Mouse (Mus musculus): ENCODE results near the gene Gosr2. TPM values are rescaled to one million over a fixed set of nuclear protein-coding genes. Genes with fewer than 3 reads are reported as not detected.

Gene Gosr2
- 10 to 100 TPM; 34.7 to 34.9 TPM for total RNA-seq (2021)

DNA sequence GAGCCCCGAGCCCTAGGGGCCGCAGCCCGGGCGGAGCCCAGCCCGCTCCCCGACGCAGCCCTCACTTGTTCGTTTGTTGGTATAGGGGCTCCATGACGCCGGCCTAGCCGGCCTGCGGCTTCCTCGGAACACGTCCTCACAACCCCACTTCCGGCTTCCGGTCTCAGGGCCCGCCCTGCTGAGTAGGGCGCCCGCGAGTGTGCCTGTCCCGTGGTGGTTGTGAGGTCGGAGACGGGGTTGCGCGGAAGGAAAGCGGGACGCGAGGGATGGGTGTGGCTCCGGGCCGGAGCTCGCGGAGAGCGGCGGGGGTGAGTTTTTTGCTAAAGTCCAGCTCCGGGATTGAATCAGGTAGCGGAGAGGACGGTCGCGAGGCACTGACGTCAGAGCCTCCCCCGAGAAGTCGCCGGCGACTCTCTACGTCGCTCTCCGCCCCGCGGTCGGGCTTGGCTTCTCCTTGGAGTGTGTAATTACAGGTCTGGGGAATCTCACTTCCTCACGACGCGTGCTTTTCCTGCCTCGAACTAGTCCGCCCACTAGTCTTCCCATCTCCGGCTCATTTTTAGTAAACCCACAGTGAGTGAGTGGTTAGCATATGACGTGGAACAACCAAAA, at the start of gene Gosr2:
TSS of gene Gosr2 (minus strand) at position 334 of the 612 bp plus-strand sequence.
- intact Hi-C loops (cut with DNase I): no loop called here
- peak; percentile 89 to 94 for DNase-seq

- intact Hi-C loops (cut with DNase I): no loop called here
- no peak for DNase-seq
These were observed 37.5 kb upstream of the Gosr2 start for GRCm38 (mm10) chr11:103735046-103735781.

DNA sequence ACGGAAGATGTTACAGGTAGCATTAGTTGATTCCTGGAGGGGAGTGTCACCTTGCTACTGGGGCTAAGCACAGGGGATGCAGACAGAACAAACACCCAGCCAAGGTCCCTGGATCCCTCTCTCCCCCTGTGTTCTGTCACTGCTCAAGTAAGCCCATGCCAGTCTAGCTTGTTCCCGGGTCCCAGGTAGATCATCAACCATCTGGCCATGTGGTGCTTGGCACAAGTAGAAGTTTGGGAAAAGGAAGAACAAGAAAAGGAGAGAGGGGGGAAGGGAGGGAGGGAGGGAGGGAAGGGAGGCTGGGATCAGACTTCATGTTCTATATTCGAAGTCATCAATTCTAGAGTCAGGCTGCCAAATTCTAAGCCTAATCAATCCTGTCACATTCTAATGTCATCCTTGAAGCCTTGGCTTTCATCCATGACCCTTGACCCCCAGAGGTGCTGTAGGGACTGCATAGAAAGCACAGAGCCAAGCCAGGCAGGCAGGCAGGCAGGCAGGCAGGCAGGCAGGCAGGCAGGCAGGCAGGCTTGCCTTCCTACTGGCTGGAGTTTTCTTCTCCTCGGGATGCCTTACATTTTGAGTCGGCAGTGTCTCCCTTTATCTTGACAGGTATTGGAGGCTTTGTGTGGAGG, 36.8 kb upstream of the Gosr2 start:
- intact Hi-C loops (cut with DNase I): no loop called here
- DNase-seq: no peak

GRCm38 (mm10) chr11:103733961-103734360, 36.3 kb upstream of the Gosr2 start:
- DNase-seq: no peak
- intact Hi-C loops (cut with DNase I): no loop called here

DNA sequence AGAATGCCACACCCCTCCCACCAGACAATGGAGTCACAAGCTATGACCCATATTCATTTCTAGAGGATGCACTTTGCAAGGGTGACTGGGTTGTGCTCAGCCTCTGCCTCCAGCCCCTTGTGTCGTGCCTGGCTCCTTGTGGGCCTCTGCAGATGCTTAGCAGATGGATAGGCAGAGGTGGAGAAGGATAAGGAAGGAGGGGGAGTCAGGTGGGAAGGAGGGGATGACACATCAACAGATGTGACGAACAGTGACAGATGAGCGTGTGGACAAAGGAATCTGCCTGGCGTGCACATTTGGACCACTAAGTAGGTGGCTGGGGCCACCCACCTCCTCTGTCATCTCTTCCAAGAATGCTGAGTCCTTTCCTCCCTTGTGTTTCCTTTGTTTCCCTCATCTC, 35.4 kb upstream of the Gosr2 start:
- no peak for DNase-seq
- intact Hi-C loops (cut with DNase I): no loop called here

DNA sequence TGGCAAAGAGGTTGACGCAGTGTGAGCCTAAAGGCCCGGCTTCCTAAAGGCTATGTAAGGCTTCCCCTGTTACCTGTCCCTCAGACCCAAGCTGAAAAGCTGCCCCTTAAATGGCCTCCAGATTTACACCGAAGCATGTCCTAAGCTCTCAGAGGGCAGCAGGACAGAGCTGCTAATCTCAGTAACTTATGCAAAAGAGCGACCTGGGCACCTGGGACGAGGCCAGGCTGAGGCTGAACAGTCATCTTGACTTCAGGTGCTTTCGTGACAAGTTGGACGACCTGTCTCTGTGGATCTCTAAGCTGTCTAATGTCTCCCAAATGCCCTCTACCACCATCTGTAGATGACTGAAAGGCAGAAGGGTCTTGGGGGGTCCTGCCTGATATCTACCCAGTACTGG, 34.6 kb upstream of the Gosr2 start:
- intact Hi-C loops (cut with DNase I): no loop called here
- DNase-seq: no peak

DNA sequence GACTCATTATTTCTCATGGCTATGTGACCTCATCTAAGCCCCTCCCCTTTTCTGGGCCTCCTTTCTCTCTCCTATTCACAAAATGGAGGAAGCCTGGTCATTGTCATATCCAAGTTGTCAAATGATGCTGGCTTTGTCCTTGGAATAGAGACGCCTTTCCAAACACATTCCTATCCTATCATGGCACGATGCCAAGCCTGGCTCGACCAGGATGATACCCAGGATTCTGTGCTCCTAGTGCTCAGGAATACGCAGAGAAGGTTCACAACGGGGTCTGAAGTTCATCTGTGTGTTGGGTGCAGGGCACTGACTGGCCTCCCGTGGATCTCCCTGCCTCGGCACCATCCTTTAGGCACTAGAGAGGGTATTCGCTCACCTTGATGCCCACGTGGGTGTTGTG, 33.9 kb upstream of the Gosr2 start:
- intact Hi-C loops (cut with DNase I): no loop called here
- DNase-seq: no peak

- DNase-seq: no peak
- intact Hi-C loops (cut with DNase I): no loop called here
These were observed 31.7 kb upstream of the Gosr2 start for GRCm38 (mm10) chr11:103729282-103729985.

GRCm38 (mm10) chr11:103724331-103724771, 26.7 kb upstream of the Gosr2 start:
- DNase-seq: no peak
- intact Hi-C loops (cut with DNase I): loop anchor here (5.0 kb wide), 1 partner anchor 47 kb away; no protein-coding TSS in a partner anchor

DNA sequence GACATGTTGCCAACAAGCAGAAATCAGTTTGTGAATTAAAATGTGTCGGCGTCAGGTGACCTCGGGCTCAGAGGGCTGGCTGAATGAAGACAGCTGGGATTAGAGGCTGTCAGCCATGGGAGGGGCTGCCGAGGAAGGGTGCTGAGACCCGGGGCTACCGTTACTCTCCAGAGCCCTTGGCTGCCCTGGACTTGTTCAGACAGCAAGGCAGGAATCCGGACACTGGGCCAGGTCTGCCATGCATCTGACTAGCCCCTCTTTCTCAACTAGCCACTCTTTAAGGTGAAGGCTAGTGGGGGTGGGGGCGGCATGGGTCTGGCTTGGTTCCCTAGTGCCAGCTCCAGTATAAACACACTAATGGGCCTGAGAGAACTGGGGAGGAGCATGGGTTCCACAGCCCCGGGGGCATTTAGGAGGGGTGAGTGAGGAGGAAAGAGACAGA, 24.4 kb upstream of the Gosr2 start:
- intact Hi-C loops (cut with DNase I): loop anchor here (5.0 kb wide), 1 partner anchor 45 kb away; no protein-coding TSS in a partner anchor
- DNase-seq: no peak

DNA sequence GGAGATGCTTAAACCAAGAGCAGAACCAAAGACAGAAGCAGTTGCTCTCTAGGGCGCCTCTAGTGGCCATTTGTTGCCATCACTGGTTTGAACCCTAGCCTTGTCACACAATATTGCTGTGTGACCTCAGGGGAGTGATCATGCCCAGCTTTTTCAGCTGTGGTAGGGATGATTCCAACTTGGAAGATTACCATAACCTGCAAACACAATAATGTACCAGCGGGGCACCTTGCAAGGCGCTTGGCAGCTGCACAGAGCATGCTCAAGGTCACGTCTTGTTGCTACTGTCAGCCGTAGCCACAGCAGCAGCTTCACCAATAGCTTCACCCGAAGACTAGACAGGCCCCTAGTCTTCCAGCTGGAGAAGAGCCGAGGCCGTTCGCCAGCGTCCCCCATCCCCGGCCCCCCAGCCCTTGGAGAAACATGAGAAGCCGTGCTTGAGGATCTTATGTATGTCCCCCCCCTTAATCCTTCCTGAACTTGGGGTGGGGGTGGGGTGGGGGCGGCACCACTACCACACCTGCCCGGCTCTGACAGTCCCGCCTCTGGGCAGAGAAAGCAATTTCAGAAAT, 23.9 kb upstream of the Gosr2 start:
- no peak for DNase-seq
- intact Hi-C loops (cut with DNase I): loop anchor here (5.0 kb wide), 1 partner anchor 44 kb away; no protein-coding TSS in a partner anchor

- intact Hi-C loops (cut with DNase I): no loop called here
- no peak for DNase-seq
These were observed 21.7 kb upstream of the Gosr2 start for GRCm38 (mm10) chr11:103719436-103719835.

- intact Hi-C loops (cut with DNase I): no loop called here
- DNase-seq: no peak
These were observed 19.3 kb upstream of the Gosr2 start for GRCm38 (mm10) chr11:103716971-103717370.

DNA sequence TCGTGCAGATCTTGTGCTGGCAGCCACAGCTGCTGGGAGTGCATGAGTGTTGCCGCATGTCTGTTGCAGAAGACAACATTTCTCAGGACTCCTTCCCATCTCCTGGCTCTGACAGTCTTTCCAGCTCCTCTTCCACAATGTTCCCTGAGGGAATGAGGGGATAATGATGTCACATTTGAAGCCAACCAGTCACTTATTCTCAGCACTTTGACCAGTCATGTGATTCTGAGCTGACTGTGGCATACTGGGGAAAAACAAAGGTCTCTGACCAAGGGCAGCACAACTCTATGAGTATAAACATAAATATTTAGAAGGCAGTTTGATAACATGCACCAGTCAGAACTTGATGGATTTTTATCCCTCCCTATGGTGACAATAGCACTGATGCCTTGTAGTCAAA, 16.4 kb upstream of the Gosr2 start:
- intact Hi-C loops (cut with DNase I): no loop called here
- DNase-seq: no peak

GRCm38 (mm10) chr11:103711851-103712587, 14.3 kb upstream of the Gosr2 start:
- DNase-seq: no peak
- intact Hi-C loops (cut with DNase I): no loop called here

GRCm38 (mm10) chr11:103709982-103710381, 12.3 kb upstream of the Gosr2 start:
- DNase-seq: no peak
- intact Hi-C loops (cut with DNase I): no loop called here

- intact Hi-C loops (cut with DNase I): no loop called here
- DNase-seq: peak; percentile 58 to 59
These were observed 9.3 kb upstream of the Gosr2 start for GRCm38 (mm10) chr11:103707005-103707404.

DNA sequence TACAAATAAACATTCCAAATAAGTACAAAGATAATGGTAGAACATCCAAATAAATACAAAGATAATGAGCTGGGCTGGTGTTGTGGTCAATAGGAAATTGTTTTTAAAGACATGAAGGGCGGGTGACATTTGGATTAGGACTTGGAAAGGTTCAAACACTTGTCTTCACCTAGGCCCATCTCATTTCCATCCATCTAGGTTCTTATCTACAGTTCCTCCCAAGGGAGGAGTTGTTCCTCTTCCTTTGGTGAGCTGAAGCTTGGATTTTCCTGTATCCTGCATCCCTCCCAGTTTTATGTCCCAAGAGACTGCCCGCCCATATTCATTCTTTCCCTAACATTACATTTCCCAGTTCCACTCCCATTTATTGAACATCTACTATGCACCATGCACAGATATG, 528 bp upstream of the Gosr2 start:
- no peak for DNase-seq
- intact Hi-C loops (cut with DNase I): no loop called here

- no peak for DNase-seq
- intact Hi-C loops (cut with DNase I): no loop called here
These were observed 690 bp downstream of the Gosr2 start for GRCm38 (mm10) chr11:103696851-103697564.

All from heart, postnatal 36 days (tissue).